Mouse (Mus musculus) brain, embryonic 14.5 days (tissue): ENCODE data around the gene Atxn1. TPM values are rescaled to one million over a fixed set of nuclear protein-coding genes. Genes with fewer than 3 reads are reported as not detected.

Experiments
- DNase-seq: peaks from one replicate; pipeline ENCODE4 v3.0.0-alpha.2; 2011; ENCODE audit warnings: low read depth
- CTCF ChIP-seq: fragments of 200-500 bp; IDR thresholded peaks from 2 replicates; pipeline ENCODE4 v1.5.1; 2012; ENCODE audit warnings: inconsistent platforms, mild to moderate bottlenecking, moderate library complexity, borderline replicate concordance; ENCODE audit not compliant: insufficient read depth, insufficient read length; ENCODE audit errors: extremely low read depth
- POLR2A ChIP-seq: fragments of 200-500 bp; IDR thresholded peaks from 2 replicates; pipeline ENCODE4 v1.6.1; 2012; ENCODE audit warnings: mild to moderate bottlenecking, inconsistent platforms, borderline replicate concordance; ENCODE audit not compliant: poor library complexity, insufficient read depth, insufficient read length, severe bottlenecking; ENCODE audit errors: extremely low read depth
- polyA plus RNA-seq: library from polyadenylated mRNA; depleted of rRNA; stranded (reverse); fragments of >200 nt; gene quantifications from 2 replicates; pipeline ENCODE4 v1.2.3, GENCODE M21; 2012

Gene Atxn1
- polyA plus RNA-seq, 1 experiment, result 11.0 TPM

DNA sequence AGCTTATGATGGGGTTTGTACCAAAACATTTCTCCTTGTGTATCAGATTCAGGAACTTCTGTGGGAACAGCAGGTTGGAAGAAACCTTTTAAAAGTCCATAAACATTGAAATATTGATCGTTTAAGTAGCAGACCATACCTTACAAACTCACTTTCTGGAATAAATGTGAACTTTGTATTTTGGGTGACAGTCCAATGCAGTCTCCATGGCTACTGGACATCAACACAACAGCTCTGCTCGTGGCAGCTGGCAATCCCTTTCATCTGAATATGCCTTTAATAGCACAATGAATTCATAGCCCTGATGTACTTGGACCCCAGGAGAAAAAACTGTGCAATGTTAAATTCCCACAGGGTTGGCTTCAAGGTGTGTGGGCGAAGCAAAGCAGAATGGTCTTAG lies 302.6 kb downstream of the Atxn1 start:
- no peak for TF ChIP-seq POLR2A
- TF ChIP-seq CTCF, result no peak
- no peak for DNase-seq

DNA sequence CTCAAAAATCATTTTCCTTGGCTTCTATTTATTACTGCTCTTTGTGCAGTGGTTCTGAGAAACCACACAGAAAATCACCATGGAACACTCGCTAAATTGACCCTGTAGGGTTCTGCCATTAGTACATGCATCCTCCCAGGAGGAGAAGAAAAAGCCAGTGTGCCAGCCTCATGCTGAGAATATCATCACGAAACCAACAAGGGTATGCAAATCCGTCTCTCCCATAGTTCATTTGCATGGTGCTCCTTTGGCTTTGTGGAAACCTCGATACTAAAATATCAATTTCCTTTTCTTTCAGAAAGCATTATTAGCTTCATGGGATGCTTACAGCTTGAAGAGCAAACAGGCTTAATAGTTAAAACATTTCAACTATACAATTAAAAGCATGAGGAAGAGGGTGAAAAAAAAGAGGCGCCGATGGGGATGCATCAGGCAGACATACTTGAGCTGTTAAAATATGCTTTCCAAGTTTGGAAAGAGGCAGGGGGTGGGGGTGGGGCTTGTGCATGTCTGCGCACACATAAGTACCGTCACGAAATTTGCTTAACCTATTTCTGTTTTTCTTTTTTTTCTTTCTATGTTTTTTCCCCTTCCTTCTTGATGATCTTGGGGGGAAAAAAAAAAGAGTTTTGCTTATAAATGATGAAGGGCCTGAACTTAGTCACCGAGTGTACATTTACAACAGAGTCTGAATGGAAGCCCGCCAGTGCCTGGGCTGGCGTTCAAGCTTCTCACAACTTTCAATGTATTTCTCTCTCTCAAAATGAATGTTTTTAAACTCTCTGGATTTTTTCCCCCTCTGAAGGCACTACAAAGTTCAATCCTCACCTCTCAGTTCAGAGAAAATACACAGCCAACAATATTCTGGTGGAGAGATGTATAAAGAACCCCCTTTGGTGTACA lies 303.3 kb downstream of the Atxn1 start:
- no peak for TF ChIP-seq CTCF
- no peak for TF ChIP-seq POLR2A
- peak; percentile 43 for DNase-seq

DNA sequence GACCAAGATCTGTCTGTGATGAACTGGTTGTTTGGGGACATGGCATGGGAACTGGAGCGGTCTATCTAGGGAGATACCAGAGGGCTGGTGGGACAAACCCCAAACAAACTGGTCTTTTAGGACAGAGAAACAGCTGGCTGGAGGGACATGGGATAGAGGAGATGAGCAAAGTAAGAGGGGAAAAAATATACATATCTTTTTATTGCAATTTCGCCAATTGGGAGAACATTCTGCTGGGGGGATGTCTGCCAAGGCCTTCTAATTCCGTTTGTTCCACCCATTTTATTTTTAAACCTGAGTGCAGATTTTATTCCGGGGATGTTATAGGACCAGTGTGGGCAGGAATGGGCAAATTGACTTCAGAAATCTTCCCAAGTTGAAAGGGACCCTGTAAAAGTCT lies 305.0 kb downstream of the Atxn1 start:
- DNase-seq, result no peak
- no peak for TF ChIP-seq POLR2A
- TF ChIP-seq CTCF, result no peak

DNA sequence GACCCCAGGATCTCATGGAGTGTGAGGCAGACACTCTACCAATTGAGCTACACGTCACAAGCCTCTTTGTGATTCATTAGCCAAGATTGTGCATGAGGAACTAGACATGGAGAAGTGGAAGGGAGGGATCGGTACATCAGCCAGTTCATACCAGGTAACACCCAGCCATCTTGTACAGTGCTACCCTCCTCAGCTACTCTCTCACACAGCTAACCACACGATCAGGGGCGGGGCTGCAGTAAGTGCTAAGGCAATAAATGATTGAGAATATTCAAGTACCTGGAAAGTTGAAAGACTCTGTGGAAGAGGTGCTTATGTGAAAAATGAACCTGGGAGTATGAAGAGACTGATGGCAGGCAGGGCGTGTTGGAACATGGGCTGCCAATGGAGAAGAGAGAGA lies 306.5 kb downstream of the Atxn1 start:
- TF ChIP-seq CTCF, result no peak
- no peak for TF ChIP-seq POLR2A
- DNase-seq, result no peak

DNA sequence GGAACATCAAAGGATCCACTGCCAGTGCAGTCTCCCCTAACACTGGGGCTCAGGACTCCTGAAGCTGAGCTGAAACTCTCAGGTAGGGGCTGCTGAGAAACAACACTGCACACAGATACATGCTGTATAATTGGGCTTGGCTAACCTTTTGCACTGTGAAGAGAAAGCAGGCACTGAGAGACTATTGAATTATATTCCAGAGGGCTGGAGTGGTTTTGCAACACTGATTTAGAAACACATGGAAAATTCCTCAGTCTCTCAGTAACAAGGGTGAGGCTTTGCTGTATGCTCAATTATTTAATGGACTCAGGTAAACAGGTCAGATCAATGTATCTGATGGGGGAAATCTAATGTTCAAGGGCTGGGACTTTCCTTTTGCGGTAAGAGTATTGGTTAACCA lies 307.6 kb downstream of the Atxn1 start:
- DNase-seq, result no peak
- TF ChIP-seq POLR2A (no peak), CTCF (no peak)

DNA sequence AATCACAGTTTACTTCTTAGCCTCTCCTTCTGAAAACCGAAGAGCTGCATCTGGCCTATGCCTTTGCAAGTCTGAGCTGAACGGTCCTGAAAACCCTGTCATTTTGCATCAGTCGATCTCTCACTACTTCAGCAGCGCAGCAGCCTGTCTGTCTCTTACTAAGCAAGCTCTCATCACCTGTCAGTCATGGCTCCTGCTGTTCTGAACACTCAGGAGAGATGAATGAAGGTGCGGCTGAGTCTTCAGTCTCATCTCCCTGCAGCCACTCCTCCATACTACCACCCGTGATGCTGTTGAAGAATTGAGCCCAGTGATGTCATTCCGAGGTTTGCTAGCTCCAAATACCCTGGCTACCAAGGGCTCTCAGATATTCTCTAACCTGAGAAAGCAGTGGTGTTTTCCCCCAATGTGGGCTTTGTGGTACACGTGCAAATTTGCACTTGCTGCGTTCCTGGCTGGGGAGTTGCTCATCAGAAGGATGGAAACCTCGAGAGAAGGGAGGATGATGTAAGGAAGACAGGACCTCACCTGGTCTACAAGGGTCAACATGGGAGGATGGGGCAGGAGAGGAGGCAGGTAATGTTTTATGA lies 313.1 kb downstream of the Atxn1 start:
- DNase-seq, result peak; percentile 47
- TF ChIP-seq POLR2A (no peak), CTCF (no peak)

DNA sequence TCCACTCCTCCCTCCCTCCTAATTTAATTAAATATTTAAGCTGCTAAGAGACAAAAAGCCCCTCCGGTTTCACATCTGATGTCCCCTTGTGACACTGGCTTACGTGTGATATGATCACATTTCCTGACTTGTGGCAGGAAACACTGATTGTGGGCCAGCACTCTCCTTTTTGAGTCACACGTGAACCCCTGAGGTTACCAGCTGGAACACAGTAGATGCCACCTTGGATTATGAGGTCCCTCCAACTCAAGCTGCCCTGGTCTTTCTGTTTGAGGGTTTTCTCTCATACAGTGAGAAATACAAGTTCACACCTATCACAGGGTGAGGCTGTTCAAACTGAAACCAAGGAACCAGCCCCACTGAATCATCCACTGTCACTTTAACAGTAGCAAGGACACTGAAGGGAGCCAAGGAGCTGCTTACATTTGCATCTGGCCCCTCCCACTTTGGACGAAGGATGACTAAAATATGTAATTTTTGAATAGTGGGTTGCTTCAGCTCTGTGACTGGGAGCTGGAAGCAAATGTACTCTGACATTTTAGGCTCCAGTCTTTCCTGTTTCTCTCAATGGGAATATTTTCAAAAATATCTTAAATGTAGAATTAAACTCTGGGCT lies 315.5 kb downstream of the Atxn1 start:
- no peak for DNase-seq
- no peak for TF ChIP-seq POLR2A
- no peak for TF ChIP-seq CTCF

DNA sequence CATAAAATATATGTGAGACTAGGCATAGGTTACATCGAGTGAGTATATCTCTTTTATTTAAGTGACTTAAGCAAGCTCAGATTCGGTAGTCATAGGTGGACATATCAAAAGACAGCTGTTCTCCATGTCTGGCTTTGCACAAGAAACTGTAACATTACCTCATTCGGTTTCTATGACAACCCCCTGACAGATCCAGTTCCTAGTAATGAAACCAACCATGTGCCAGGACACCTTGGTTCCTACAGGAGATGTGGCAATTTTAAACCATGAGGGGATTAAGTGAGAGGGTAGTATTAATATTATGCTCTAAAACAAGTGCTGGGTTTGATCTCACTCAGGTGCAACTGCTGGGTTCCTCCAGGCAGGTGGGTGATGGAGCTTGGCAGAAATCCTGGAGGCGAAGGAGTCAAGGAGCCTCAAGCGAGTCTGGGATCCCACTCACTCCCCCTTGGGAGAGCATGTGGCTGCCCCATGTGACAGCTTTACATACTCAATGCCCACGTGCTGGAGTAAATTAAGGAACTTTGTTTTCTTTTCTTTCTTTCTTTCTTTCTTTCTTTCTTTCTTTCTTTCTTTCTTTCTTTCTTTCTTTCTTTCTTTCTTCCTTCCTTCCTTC lies 320.9 kb downstream of the Atxn1 start:
- DNase-seq, result peak; percentile 66
- no peak for TF ChIP-seq CTCF
- no peak for TF ChIP-seq POLR2A

DNA sequence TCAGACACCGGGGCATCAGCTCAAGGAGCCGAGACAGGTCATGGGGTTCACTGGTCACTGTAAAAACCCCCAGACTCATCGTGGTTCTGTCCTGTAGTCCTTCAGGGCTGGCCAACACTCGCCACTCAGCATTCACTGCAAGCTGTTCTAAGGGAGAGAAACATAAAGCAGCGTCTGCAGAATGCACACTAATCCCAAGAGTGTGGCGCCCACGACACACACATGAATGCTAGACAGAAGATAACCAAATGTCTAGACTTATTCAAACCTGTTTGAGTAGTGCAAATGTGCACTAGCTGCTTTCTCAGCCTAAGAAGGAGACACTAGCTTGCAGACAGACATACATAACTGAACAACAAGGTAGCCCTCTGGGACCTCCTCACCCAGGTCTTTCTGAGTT lies 321.9 kb downstream of the Atxn1 start:
- DNase-seq, result no peak
- no peak for TF ChIP-seq CTCF
- no peak for TF ChIP-seq POLR2A

DNA sequence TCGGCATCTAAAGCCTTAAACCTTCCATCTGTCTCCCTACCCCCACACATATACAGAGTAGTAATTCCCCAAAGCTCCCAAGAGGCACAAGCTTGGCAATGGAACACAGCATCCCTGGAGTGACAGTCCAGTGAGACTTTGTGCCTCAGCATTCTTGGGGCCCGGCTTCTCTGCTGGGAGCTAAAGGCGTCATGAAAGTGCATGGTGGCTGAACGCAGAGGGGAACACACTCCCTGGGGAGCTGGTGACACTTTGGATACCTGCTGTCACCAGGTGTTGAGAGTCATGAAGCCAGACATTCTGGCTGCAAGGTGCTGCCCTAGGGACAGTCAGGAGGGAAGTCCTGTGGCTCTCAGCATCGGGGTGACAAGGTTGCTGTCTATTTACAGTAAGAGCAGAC lies 324.4 kb downstream of the Atxn1 start:
- no peak for DNase-seq
- TF ChIP-seq POLR2A, result no peak
- TF ChIP-seq CTCF, result no peak

DNA sequence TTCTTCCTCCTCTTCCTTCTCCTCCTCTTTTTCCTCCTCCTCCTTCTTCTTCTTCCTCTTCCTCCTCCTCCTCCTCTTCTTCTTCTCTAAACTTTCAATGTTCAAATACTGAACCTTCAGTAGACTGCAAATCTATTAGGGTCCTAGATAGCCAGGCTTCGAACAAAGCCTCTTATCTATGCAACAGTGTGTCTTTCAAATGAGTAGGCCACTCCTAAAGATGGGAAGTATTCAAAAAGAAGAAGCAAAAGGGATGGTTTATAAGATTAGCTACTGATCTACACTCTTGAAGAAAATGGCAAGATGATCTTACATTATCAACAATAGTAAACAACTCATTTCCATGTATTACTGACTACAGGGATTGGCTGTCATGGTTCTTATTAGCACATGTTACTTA lies 326.5 kb downstream of the Atxn1 start:
- DNase-seq, result no peak
- no peak for TF ChIP-seq POLR2A
- no peak for TF ChIP-seq CTCF
